Mouse (Mus musculus): Measurements from ENCODE around the gene Faf1. TPM values are rescaled to one million over a fixed set of nuclear protein-coding genes. Genes with fewer than 3 reads are reported as not detected.

Gene Faf1
- polyA plus RNA-seq, 1 experiment from 2014 or later = 28.7 TPM

Other genes starting within 250 kb of the Faf1 start
- 25.0 and 25.2 TPM in 2 replicates for gene Rnf11, start 191.9 kb upstream of the Faf1 start, polyA plus RNA-seq (2014; fragmentation: Nextera tagmentation; extraction: Ambion mirVana)
- not detected in 2 replicates for gene 4930522H14Rik, start 145.3 kb upstream of the Faf1 start, polyA plus RNA-seq (2014; fragmentation: Nextera tagmentation; extraction: Ambion mirVana)
- gene Cdkn2c, start 9.4 kb upstream of the Faf1 start, polyA plus RNA-seq (2014; fragmentation: Nextera tagmentation; extraction: Ambion mirVana) = 6.8 and 7.3 TPM in 2 replicates